Mouse (Mus musculus) stomach, embryonic 16.5 days (tissue): ENCODE results near the gene Gm2022. TPM values are rescaled to one million over a fixed set of nuclear protein-coding genes. Genes with fewer than 3 reads are reported as not detected.
"Not testable (repeated sequence)": the region's sequence is repeated elsewhere in the genome, so short reads cannot be mapped to it uniquely, and the experiment has no call there.

Experiments used
- ATAC-seq: fragments of 200-750 bp; cut with Nextera tagmentation; 2 replicates; pipeline ENCODE4 v1.8.0; 2017; ENCODE audit warnings: moderate number of reproducible peaks, moderate TSS enrichment; ENCODE audit not compliant: insufficient read depth, low FRiP score
- H3K27ac ChIP-seq: fragments of 300-500 bp; sonication (generic); 2 replicates; pipeline ENCODE4 v1.5.1; 2014; ENCODE audit warnings: low read length
- H3K27me3 ChIP-seq: fragments of 300-500 bp; sonication (generic); 2 replicates; pipeline ENCODE4 v1.6.1; 2014; ENCODE audit warnings: low read length, control low read depth, mixed read lengths; ENCODE audit not compliant: control insufficient read depth, insufficient read depth
- H3K36me3 ChIP-seq: fragments of 300-500 bp; sonication (generic); 2 replicates; pipeline ENCODE4 v1.6.1; 2014; ENCODE audit warnings: low read length; ENCODE audit not compliant: control insufficient read depth, insufficient read depth
- H3K4me1 ChIP-seq: fragments of 300-500 bp; sonication (generic); 2 replicates; pipeline ENCODE4 v1.6.1; 2014; ENCODE audit warnings: low read length, control low read depth, mixed read lengths; ENCODE audit not compliant: control insufficient read depth, insufficient read depth
- H3K4me2 ChIP-seq: fragments of 300-500 bp; sonication (generic); 2 replicates; pipeline ENCODE4 v1.6.1; 2014; ENCODE audit warnings: low read depth, low read length, mixed read lengths
- H3K4me3 ChIP-seq: fragments of 300-500 bp; sonication (generic); replicated peaks from 2 replicates; pipeline ENCODE4 v1.5.1; 2014; ENCODE audit warnings: mild to moderate bottlenecking, low read length
- H3K9ac ChIP-seq: fragments of 300-500 bp; sonication (generic); 2 replicates; pipeline ENCODE4 v1.6.1; 2014; ENCODE audit warnings: low read length
- H3K9me3 ChIP-seq: fragments of 300-500 bp; sonication (generic); replicated peaks from 2 replicates; pipeline ENCODE4 v1.6.1; 2016; ENCODE audit warnings: low read length, control low read depth; ENCODE audit not compliant: control insufficient read depth
- WGBS: fragments of 180-500 bp; shearing (Covaris S2); extraction: QIAGEN DNeasy Blood & Tissue Kit; methylation state at CpG from one replicate; pipeline ENCODE4 v1.1.7; 2014; 5-methylcytosine and 5-hydroxymethylcytosine counted together
- polyA plus RNA-seq: library from polyadenylated mRNA; unstranded; fragments of >200 nt; fragmentation: Nextera tagmentation; extraction: Ambion mirVana; gene quantifications from 2 replicates; pipeline ENCODE4 v1.2.1, GENCODE M21; 2015

The Gm2022 gene
- polyA plus RNA-seq = not detected in 2 replicates

GRCm38 (mm10) chr12:87895070-87895469, at the start of gene Gm2022:
Gm2022 (plus strand) TSS chr12:87895370.
- H3K9me3 ChIP-seq, H3K9ac ChIP-seq, H3K4me2 ChIP-seq, H3K4me1 ChIP-seq, H3K27ac ChIP-seq, ATAC-seq, H3K27me3 ChIP-seq, H3K36me3 ChIP-seq, H3K4me3 ChIP-seq: not testable (repeated sequence)
- 89% methylated on average over 1 of the region's 1 CpGs for WGBS

GRCm38 (mm10) chr12:87850657-87851056, 44.5 kb upstream of the Gm2022 start:
- H3K9ac ChIP-seq, ATAC-seq, H3K9me3 ChIP-seq, H3K27me3 ChIP-seq, H3K4me1 ChIP-seq, H3K4me2 ChIP-seq, H3K36me3 ChIP-seq, H3K4me3 ChIP-seq, H3K27ac ChIP-seq: not testable (repeated sequence)
- WGBS = no CpG with 5 or more reads among the region's 2 CpGs

GRCm38 (mm10) chr12:87856067-87856466, 39.1 kb upstream of the Gm2022 start:
- H3K4me2 ChIP-seq, H3K4me1 ChIP-seq, H3K9ac ChIP-seq, H3K27me3 ChIP-seq, H3K4me3 ChIP-seq, H3K9me3 ChIP-seq, H3K36me3 ChIP-seq, H3K27ac ChIP-seq: not testable (repeated sequence)
- ATAC-seq = 0 out of 2 replicates have a peak, but pooled peaks have one; percentile 10
- WGBS = 77% methylated on average over 1 of the region's 1 CpGs

GRCm38 (mm10) chr12:87861740-87862692, 33.2 kb upstream of the Gm2022 start:
- H3K4me1 ChIP-seq, H3K9ac ChIP-seq, H3K27ac ChIP-seq, ATAC-seq, H3K9me3 ChIP-seq, H3K36me3 ChIP-seq, H3K27me3 ChIP-seq, H3K4me2 ChIP-seq, H3K4me3 ChIP-seq: not testable (repeated sequence)
- WGBS = 84% methylated on average over 23 of the region's 23 CpGs

GRCm38 (mm10) chr12:87863638-87864037, 31.5 kb upstream of the Gm2022 start:
- not testable (repeated sequence) for H3K36me3 ChIP-seq
- ATAC-seq = 0 out of 2 replicates have a peak, but pooled peaks have one; percentile 19

GRCm38 (mm10) chr12:87864048-87864447, 31.1 kb upstream of the Gm2022 start:
- not testable (repeated sequence) for H3K9me3 ChIP-seq, H3K27me3 ChIP-seq, H3K9ac ChIP-seq, H3K27ac ChIP-seq, H3K4me2 ChIP-seq, H3K36me3 ChIP-seq, ATAC-seq, H3K4me1 ChIP-seq, H3K4me3 ChIP-seq
- 80% methylated on average over 2 of the region's 2 CpGs for WGBS

More at GRCm38 (mm10) chr12:87863638-87864037, 31.5 kb upstream of the Gm2022 start:
- not testable (repeated sequence) for H3K4me3 ChIP-seq, H3K27ac ChIP-seq, H3K9me3 ChIP-seq, H3K9ac ChIP-seq, H3K27me3 ChIP-seq, H3K4me1 ChIP-seq, H3K4me2 ChIP-seq
- WGBS = 94% methylated on average over 9 of the region's 11 CpGs

- H3K4me2 ChIP-seq, H3K27ac ChIP-seq, H3K4me3 ChIP-seq, ATAC-seq, H3K27me3 ChIP-seq, H3K9ac ChIP-seq, H3K4me1 ChIP-seq, H3K36me3 ChIP-seq, H3K9me3 ChIP-seq: not testable (repeated sequence)
- WGBS = 84% methylated on average over 5 of the region's 5 CpGs
These were observed 21.4 kb upstream of the Gm2022 start, which contains the start of gene Gm2016 for GRCm38 (mm10) chr12:87873772-87874171. Gm2016 (plus strand) TSS chr12:87874072.

GRCm38 (mm10) chr12:87919721-87920120, 24.6 kb downstream of the Gm2022 start, which contains the start of gene Gm2035:
Gm2035 (minus strand) TSS chr12:87919857.
- WGBS = 76% methylated on average over 2 of the region's 2 CpGs
- H3K4me1 ChIP-seq, ATAC-seq, H3K36me3 ChIP-seq, H3K27me3 ChIP-seq, H3K9ac ChIP-seq, H3K4me3 ChIP-seq, H3K4me2 ChIP-seq, H3K9me3 ChIP-seq, H3K27ac ChIP-seq: not testable (repeated sequence)
